Mouse (Mus musculus): ENCODE results near the gene Ifitm1. TPM values are rescaled to one million over a fixed set of nuclear protein-coding genes. Genes with fewer than 3 reads are reported as not detected.

Ifitm1 gene
- total and polyA plus RNA-seq, 2 experiments from 2014 or later: 24.0 to 39.5 TPM

GRCm38 (mm10) chr7:141019028-141019427 is 52.0 kb downstream of the Ifitm1 start:
- no peak overlapping the region for H3K9ac ChIP-seq (replicated peaks; ENCODE audit: low read length)
- ATAC-seq (no peak), DNase-seq (ENCODE audit: low spot score) (no peak)
- H3K36me3 ChIP-seq (ENCODE audit: insufficient read depth, low read length): no peaks in the 10 kb centered on the region
- TF ChIP-seq CTCF (IDR thresholded peaks at IDR 0.05; ENCODE audit: low read depth): no peak
- 87% methylated on average over 5 of the region's 5 CpGs for WGBS
- no peaks in the 10 kb centered on the region for H3K27me3 ChIP-seq (ENCODE audit: insufficient read depth, low read length)
- H3K4me3 ChIP-seq (ENCODE audit: low read length): no peak overlapping the region
- H3K4me2 ChIP-seq (ENCODE audit: low read depth, low read length): no peak overlapping the region
- no peaks in the 10 kb centered on the region for H3K4me1 ChIP-seq (ENCODE audit: insufficient read depth, low read length)
- no peak overlapping the region for H3K27ac ChIP-seq
- H3K9me3 ChIP-seq (ENCODE audit: low read length): no peaks in the 10 kb centered on the region

Other genes with a start within 250 kb of the Ifitm1 start
- gene Cyp2e1, start 203.5 kb upstream of the Ifitm1 start, total RNA-seq (2014; rRNA removed): not detected in 2 replicates
- not detected in 2 replicates for gene Cyp2e1, start 203.5 kb upstream of the Ifitm1 start, polyA plus RNA-seq (2015; fragmentation: Nextera tagmentation; extraction: Ambion mirVana)
- 0.29 TPM in 1 of 2 replicates, not detected in the other for gene Syce1, start 179.4 kb upstream of the Ifitm1 start, total RNA-seq (2014; rRNA removed)
- gene Syce1, start 179.4 kb upstream of the Ifitm1 start, polyA plus RNA-seq (2015; fragmentation: Nextera tagmentation; extraction: Ambion mirVana): 0.59 and 0.68 TPM in 2 replicates
- gene Zfp941, start 145.0 kb upstream of the Ifitm1 start, total RNA-seq (2014; rRNA removed): 20.2 and 23.7 TPM in 2 replicates
- gene Zfp941, start 145.0 kb upstream of the Ifitm1 start, polyA plus RNA-seq (2015; fragmentation: Nextera tagmentation; extraction: Ambion mirVana): 19.3 and 20.0 TPM in 2 replicates
- gene Urah, start 132.2 kb upstream of the Ifitm1 start, total RNA-seq (2014; rRNA removed): 0.37 TPM in 1 of 2 replicates, not detected in the other
- 0.43 and 0.80 TPM in 2 replicates for gene Urah, start 132.2 kb upstream of the Ifitm1 start, polyA plus RNA-seq (2015; fragmentation: Nextera tagmentation; extraction: Ambion mirVana)
- gene Scgb1c1, start 121.7 kb upstream of the Ifitm1 start, total RNA-seq (2014; rRNA removed): not detected in 2 replicates
- 0.61 TPM in 1 of 2 replicates, not detected in the other for gene Scgb1c1, start 121.7 kb upstream of the Ifitm1 start, polyA plus RNA-seq (2015; fragmentation: Nextera tagmentation; extraction: Ambion mirVana)
- gene Odf3, start 119.4 kb upstream of the Ifitm1 start, total RNA-seq (2014; rRNA removed): 0.18 and 0.42 TPM in 2 replicates
- gene Odf3, start 119.4 kb upstream of the Ifitm1 start, polyA plus RNA-seq (2015; fragmentation: Nextera tagmentation; extraction: Ambion mirVana): 0.19 and 0.43 TPM in 2 replicates
- gene Gm45785, start 110.9 kb upstream of the Ifitm1 start, total RNA-seq (2014; rRNA removed): 0.47 and 1.9 TPM in 2 replicates
- gene Gm45785, start 110.9 kb upstream of the Ifitm1 start, polyA plus RNA-seq (2015; fragmentation: Nextera tagmentation; extraction: Ambion mirVana): not detected in 2 replicates
- gene Ric8a, start 110.3 kb upstream of the Ifitm1 start, total RNA-seq (2014; rRNA removed): 91.8 and 117 TPM in 2 replicates
- gene Ric8a, start 110.3 kb upstream of the Ifitm1 start, polyA plus RNA-seq (2015; fragmentation: Nextera tagmentation; extraction: Ambion mirVana): 85.8 and 89.9 TPM in 2 replicates
- 17.8 and 18.9 TPM in 2 replicates for gene Bet1l, start 109.6 kb upstream of the Ifitm1 start, total RNA-seq (2014; rRNA removed)
- gene Bet1l, start 109.6 kb upstream of the Ifitm1 start, polyA plus RNA-seq (2015; fragmentation: Nextera tagmentation; extraction: Ambion mirVana): 47.1 and 52.6 TPM in 2 replicates
- gene Psmd13, start 85.3 kb upstream of the Ifitm1 start, total RNA-seq (2014; rRNA removed): 104 and 113 TPM in 2 replicates
- gene Psmd13, start 85.3 kb upstream of the Ifitm1 start, polyA plus RNA-seq (2015; fragmentation: Nextera tagmentation; extraction: Ambion mirVana): 259 and 275 TPM in 2 replicates
- 56.3 and 71.6 TPM in 2 replicates for gene Sirt3, start 84.9 kb upstream of the Ifitm1 start, total RNA-seq (2014; rRNA removed)
- gene Sirt3, start 84.9 kb upstream of the Ifitm1 start, polyA plus RNA-seq (2015; fragmentation: Nextera tagmentation; extraction: Ambion mirVana): 74.6 and 75.6 TPM in 2 replicates
- not detected in 2 replicates for gene Cox8b, start 66.8 kb upstream of the Ifitm1 start, total RNA-seq (2014; rRNA removed)
- not detected in 2 replicates for gene Cox8b, start 66.8 kb upstream of the Ifitm1 start, polyA plus RNA-seq (2015; fragmentation: Nextera tagmentation; extraction: Ambion mirVana)
- 1.1 and 1.6 TPM in 2 replicates for gene Nlrp6, start 46.3 kb upstream of the Ifitm1 start, total RNA-seq (2014; rRNA removed)
- gene Nlrp6, start 46.3 kb upstream of the Ifitm1 start, polyA plus RNA-seq (2015; fragmentation: Nextera tagmentation; extraction: Ambion mirVana): 0.61 and 0.78 TPM in 2 replicates
- gene Pgghg, start 25.8 kb upstream of the Ifitm1 start, total RNA-seq (2014; rRNA removed): 16.3 and 16.6 TPM in 2 replicates
- 6.7 and 7.5 TPM in 2 replicates for gene Pgghg, start 25.8 kb upstream of the Ifitm1 start, polyA plus RNA-seq (2015; fragmentation: Nextera tagmentation; extraction: Ambion mirVana)
- not detected in 2 replicates for gene Ifitm5, start 16.9 kb upstream of the Ifitm1 start, total RNA-seq (2014; rRNA removed)
- 0.39 TPM in 1 of 2 replicates, not detected in the other for gene Ifitm5, start 16.9 kb upstream of the Ifitm1 start, polyA plus RNA-seq (2015; fragmentation: Nextera tagmentation; extraction: Ambion mirVana)
- gene Gm45717, start 11.3 kb upstream of the Ifitm1 start, total RNA-seq (2014; rRNA removed): not detected in 2 replicates
- 0.38 TPM in 1 of 2 replicates, not detected in the other for gene Gm45717, start 11.3 kb upstream of the Ifitm1 start, polyA plus RNA-seq (2015; fragmentation: Nextera tagmentation; extraction: Ambion mirVana)
- gene Ifitm2, start 11.2 kb upstream of the Ifitm1 start, total RNA-seq (2014; rRNA removed): 79.3 and 82.4 TPM in 2 replicates
- gene Ifitm2, start 11.2 kb upstream of the Ifitm1 start, polyA plus RNA-seq (2015; fragmentation: Nextera tagmentation; extraction: Ambion mirVana): 269 and 281 TPM in 2 replicates
- gene Ifitm3, start 43.5 kb downstream of the Ifitm1 start, total RNA-seq (2014; rRNA removed): 29.3 and 41.7 TPM in 2 replicates
- 92.8 and 93.3 TPM in 2 replicates for gene Ifitm3, start 43.5 kb downstream of the Ifitm1 start, polyA plus RNA-seq (2015; fragmentation: Nextera tagmentation; extraction: Ambion mirVana)
- 0.37 and 0.50 TPM in 2 replicates for gene Ifitm6, start 50.7 kb downstream of the Ifitm1 start, total RNA-seq (2014; rRNA removed)
- 0.67 and 0.69 TPM in 2 replicates for gene Ifitm6, start 50.7 kb downstream of the Ifitm1 start, polyA plus RNA-seq (2015; fragmentation: Nextera tagmentation; extraction: Ambion mirVana)
- gene Gm17387, start 61.9 kb downstream of the Ifitm1 start, total RNA-seq (2014; rRNA removed): not detected in 2 replicates
- not detected in 2 replicates for gene Gm17387, start 61.9 kb downstream of the Ifitm1 start, polyA plus RNA-seq (2015; fragmentation: Nextera tagmentation; extraction: Ambion mirVana)
- 115 and 124 TPM in 2 replicates for gene B4galnt4, start 93.9 kb downstream of the Ifitm1 start, total RNA-seq (2014; rRNA removed)
- gene B4galnt4, start 93.9 kb downstream of the Ifitm1 start, polyA plus RNA-seq (2015; fragmentation: Nextera tagmentation; extraction: Ambion mirVana): 41.8 and 46.2 TPM in 2 replicates
- gene Pkp3, start 111.0 kb downstream of the Ifitm1 start, total RNA-seq (2014; rRNA removed): 0.58 TPM in 1 of 2 replicates, not detected in the other
- 0.29 TPM in 1 of 2 replicates, not detected in the other for gene Pkp3, start 111.0 kb downstream of the Ifitm1 start, polyA plus RNA-seq (2015; fragmentation: Nextera tagmentation; extraction: Ambion mirVana)
- gene Sigirr, start 133.4 kb downstream of the Ifitm1 start, total RNA-seq (2014; rRNA removed): 1.2 and 19.5 TPM in 2 replicates
- gene Sigirr, start 133.4 kb downstream of the Ifitm1 start, polyA plus RNA-seq (2015; fragmentation: Nextera tagmentation; extraction: Ambion mirVana): 2.4 and 2.6 TPM in 2 replicates
- gene Ano9, start 150.6 kb downstream of the Ifitm1 start, total RNA-seq (2014; rRNA removed): 0.25 and 2.1 TPM in 2 replicates
- gene Ano9, start 150.6 kb downstream of the Ifitm1 start, polyA plus RNA-seq (2015; fragmentation: Nextera tagmentation; extraction: Ambion mirVana): 0.45 and 0.66 TPM in 2 replicates
- 13.6 and 25.6 TPM in 2 replicates for gene Ptdss2, start 155.2 kb downstream of the Ifitm1 start, total RNA-seq (2014; rRNA removed)
- gene Ptdss2, start 155.2 kb downstream of the Ifitm1 start, polyA plus RNA-seq (2015; fragmentation: Nextera tagmentation; extraction: Ambion mirVana): 96.1 and 96.8 TPM in 2 replicates
- 65.2 and 74.3 TPM in 2 replicates for gene Rnh1, start 205.6 kb downstream of the Ifitm1 start, total RNA-seq (2014; rRNA removed)
- gene Rnh1, start 205.6 kb downstream of the Ifitm1 start, polyA plus RNA-seq (2015; fragmentation: Nextera tagmentation; extraction: Ambion mirVana): 55.3 and 55.7 TPM in 2 replicates
- gene Hras, start 226.8 kb downstream of the Ifitm1 start, total RNA-seq (2014; rRNA removed): 115 and 120 TPM in 2 replicates
- gene Hras, start 226.8 kb downstream of the Ifitm1 start, polyA plus RNA-seq (2015; fragmentation: Nextera tagmentation; extraction: Ambion mirVana): 189 and 204 TPM in 2 replicates
- gene Lrrc56, start 226.9 kb downstream of the Ifitm1 start, total RNA-seq (2014; rRNA removed): 9.5 and 19.7 TPM in 2 replicates
- gene Lrrc56, start 226.9 kb downstream of the Ifitm1 start, polyA plus RNA-seq (2015; fragmentation: Nextera tagmentation; extraction: Ambion mirVana): 5.7 and 7.2 TPM in 2 replicates
- 0.14 TPM in 1 of 2 replicates, not detected in the other for gene Lmntd2, start 246.9 kb downstream of the Ifitm1 start, total RNA-seq (2014; rRNA removed)
- gene Lmntd2, start 246.9 kb downstream of the Ifitm1 start, polyA plus RNA-seq (2015; fragmentation: Nextera tagmentation; extraction: Ambion mirVana): 0.29 and 0.40 TPM in 2 replicates
- 24.5 and 35.7 TPM in 2 replicates for gene Rassf7, start 248.6 kb downstream of the Ifitm1 start, total RNA-seq (2014; rRNA removed)
- gene Rassf7, start 248.6 kb downstream of the Ifitm1 start, polyA plus RNA-seq (2015; fragmentation: Nextera tagmentation; extraction: Ambion mirVana): 19.6 and 23.3 TPM in 2 replicates

Data from hindbrain, postnatal 0 days (tissue).